Mouse (Mus musculus): ENCODE data around the gene Zdhhc1. TPM values are rescaled to one million over a fixed set of nuclear protein-coding genes. Genes with fewer than 3 reads are reported as not detected.

Zdhhc1 gene
- polyA plus RNA-seq, 1 experiment from 2014 or later: 30.1 TPM

DNA sequence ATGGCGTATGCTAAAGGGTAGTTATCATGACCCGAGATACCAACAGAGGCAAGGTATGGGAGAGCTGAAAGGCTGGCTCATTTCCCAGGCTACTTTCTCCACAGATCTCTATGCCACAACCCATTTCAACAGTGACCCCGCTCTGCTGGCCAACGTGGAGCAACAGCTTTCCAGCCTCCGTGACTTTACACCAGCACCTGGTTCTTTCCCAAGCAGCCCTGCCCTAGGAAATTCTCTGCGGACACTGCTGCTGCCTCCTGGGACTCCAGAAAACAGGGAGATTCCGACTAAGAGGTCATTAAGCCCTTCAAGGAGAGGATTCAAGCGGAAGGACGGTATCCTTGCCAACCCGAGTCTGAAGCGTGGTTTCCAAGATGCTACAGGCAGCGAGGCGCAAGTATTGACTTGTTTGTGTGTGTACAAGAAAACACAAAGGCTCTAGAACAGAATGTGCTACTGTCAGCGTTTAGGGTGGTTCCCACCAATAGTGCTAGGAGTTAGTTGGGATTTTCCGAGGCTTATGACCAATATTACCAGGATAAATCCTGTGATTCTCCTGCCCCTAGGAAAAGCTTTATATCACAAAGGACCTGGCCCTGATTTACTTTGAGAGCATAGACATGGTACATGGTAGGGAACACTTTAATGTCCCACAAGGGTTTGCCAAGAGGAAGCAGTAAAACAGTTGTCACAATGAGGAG is 44.6 kb downstream of the Zdhhc1 start:
- Histone ChIP-seq H3K4me3 (ENCODE audit: low read depth, low read length) (no peak overlapping the region), H3K4me1 (ENCODE audit: control insufficient read depth, insufficient read depth, low read length) (no peaks in the 10 kb centered on the region), H3K9me3 (ENCODE audit: control insufficient read depth, low read length) (no peaks in the 10 kb centered on the region), H3K9ac (ENCODE audit: low read depth, low read length) (no peak overlapping the region), H3K27me3 (replicated peaks; ENCODE audit: control insufficient read depth, insufficient read depth, low read length) (no peaks in the 10 kb centered on the region; the same call in 1 of the 2 replicates), H3K4me2 (ENCODE audit: low read depth, low read length) (no peak overlapping the region), H3K27ac (replicated peaks; ENCODE audit: low read depth, low read length) (no peak overlapping the region), H3K36me3 (ENCODE audit: control insufficient read depth, insufficient read depth, low read length) (no peaks in the 10 kb centered on the region)
- WGBS: 67% methylated on average over 15 of the region's 15 CpGs
- no peak for DNase-seq (ENCODE audit: low spot score)
- ATAC-seq (ENCODE audit: low read depth): no peak; the same call in 1 of the 2 replicates

GRCm38 (mm10) chr8:105450977-105451376 is 45.7 kb downstream of the Zdhhc1 start:
- Histone ChIP-seq H3K27ac (replicated peaks; ENCODE audit: low read depth, low read length) (no peak overlapping the region), H3K27me3 (replicated peaks; ENCODE audit: control insufficient read depth, insufficient read depth, low read length) (no peaks in the 10 kb centered on the region; the same call in 1 of the 2 replicates), H3K4me1 (ENCODE audit: control insufficient read depth, insufficient read depth, low read length) (0 out of 2 replicates have a peak, but pooled peaks cover 3% of the 10 kb centered on the region), H3K36me3 (ENCODE audit: control insufficient read depth, insufficient read depth, low read length) (no peaks in the 10 kb centered on the region), H3K9me3 (ENCODE audit: control insufficient read depth, low read length) (no peaks in the 10 kb centered on the region), H3K4me2 (ENCODE audit: low read depth, low read length) (no peak overlapping the region), H3K9ac (ENCODE audit: low read depth, low read length) (no peak overlapping the region), H3K4me3 (ENCODE audit: low read depth, low read length) (no peak overlapping the region)
- ATAC-seq (ENCODE audit: low read depth): no peak
- DNase-seq (ENCODE audit: low spot score): no peak
- 47% methylated on average over 1 of the region's 1 CpGs for WGBS

DNA sequence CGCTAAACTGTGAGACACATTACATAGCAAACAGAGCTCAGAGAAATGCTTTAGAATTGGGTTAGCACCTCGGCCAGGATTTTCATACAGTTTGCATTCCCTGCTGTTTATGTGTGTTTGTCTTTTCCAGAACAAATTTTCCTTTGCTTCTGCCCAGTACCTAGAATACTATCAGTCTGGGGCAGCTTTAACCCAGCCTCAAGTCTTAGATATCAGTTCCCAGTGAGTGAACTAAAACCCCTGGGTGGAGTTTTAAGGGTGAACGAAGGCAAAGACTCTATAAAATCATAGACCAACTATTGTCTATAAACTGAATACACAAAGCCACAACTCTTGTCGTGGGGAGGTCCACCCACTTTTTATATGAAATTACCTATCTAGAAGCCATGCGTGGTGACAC is 48.1 kb downstream of the Zdhhc1 start:
- H3K27me3 ChIP-seq (replicated peaks; ENCODE audit: control insufficient read depth, insufficient read depth, low read length): no peaks in the 10 kb centered on the region; the same call in 1 of the 2 replicates
- no peak for DNase-seq (ENCODE audit: low spot score)
- H3K4me2 ChIP-seq (ENCODE audit: low read depth, low read length): no peak overlapping the region
- no peak overlapping the region for H3K4me3 ChIP-seq (ENCODE audit: low read depth, low read length)
- no peak overlapping the region for H3K27ac ChIP-seq (replicated peaks; ENCODE audit: low read depth, low read length)
- no peak overlapping the region for H3K9ac ChIP-seq (ENCODE audit: low read depth, low read length)
- WGBS: 83% methylated on average over 5 of the region's 5 CpGs
- no peaks in the 10 kb centered on the region for H3K9me3 ChIP-seq (ENCODE audit: control insufficient read depth, low read length)
- no peak for ATAC-seq (ENCODE audit: low read depth)
- H3K36me3 ChIP-seq (ENCODE audit: control insufficient read depth, insufficient read depth, low read length): no peaks in the 10 kb centered on the region
- 0 out of 2 replicates have a peak, but pooled peaks cover 3% of the 10 kb centered on the region for H3K4me1 ChIP-seq (ENCODE audit: control insufficient read depth, insufficient read depth, low read length)

DNA sequence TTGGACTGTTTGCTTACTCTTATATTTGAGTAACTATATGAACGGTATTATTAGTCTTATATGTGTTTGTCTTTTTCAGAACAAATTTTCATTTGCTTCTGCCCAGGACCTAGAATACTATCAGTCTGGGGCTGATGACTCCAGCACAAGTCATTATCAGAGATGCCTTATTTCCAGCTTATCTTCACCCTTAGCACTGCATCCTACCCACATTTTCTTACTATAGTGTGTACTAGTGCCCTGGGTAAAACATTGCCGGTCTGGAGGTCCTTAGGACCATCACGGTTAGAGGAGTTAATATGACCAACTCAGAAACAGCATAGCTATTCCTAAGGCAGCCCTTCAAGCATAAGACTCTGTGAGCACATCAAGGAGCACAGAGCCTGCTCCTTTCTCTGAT is 48.5 kb downstream of the Zdhhc1 start:
- Histone ChIP-seq H3K4me3 (ENCODE audit: low read depth, low read length) (no peak overlapping the region), H3K36me3 (ENCODE audit: control insufficient read depth, insufficient read depth, low read length) (no peaks in the 10 kb centered on the region), H3K27me3 (replicated peaks; ENCODE audit: control insufficient read depth, insufficient read depth, low read length) (no peaks in the 10 kb centered on the region; the same call in 1 of the 2 replicates), H3K4me2 (ENCODE audit: low read depth, low read length) (no peak overlapping the region), H3K27ac (replicated peaks; ENCODE audit: low read depth, low read length) (no peak overlapping the region), H3K9me3 (ENCODE audit: control insufficient read depth, low read length) (no peaks in the 10 kb centered on the region), H3K4me1 (ENCODE audit: control insufficient read depth, insufficient read depth, low read length) (0 out of 2 replicates have a peak, but pooled peaks cover 3% of the 10 kb centered on the region), H3K9ac (ENCODE audit: low read depth, low read length) (no peak overlapping the region)
- ATAC-seq (ENCODE audit: low read depth) (no peak), DNase-seq (ENCODE audit: low spot score) (no peak)
- 92% methylated on average over 3 of the region's 3 CpGs for WGBS

DNA sequence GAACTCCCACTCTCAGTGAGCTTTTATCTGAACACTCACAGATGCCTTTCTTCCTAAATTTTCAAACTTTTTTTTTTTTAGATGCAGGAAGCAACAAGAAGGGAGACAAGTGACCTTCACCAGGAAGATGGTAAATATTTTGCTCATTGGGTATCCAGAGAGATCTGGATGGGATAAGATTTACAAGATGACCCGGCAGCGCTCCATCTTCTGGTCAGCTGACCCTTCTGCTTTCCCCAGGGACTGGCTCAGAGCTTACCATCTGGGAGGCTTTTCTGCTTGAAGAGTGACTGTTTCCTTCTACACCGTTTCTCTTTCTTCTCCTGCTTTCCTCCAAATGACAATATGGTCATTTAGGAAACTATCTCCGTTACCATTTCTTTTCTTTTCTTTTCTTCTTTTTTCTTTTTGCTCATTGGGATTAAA is 50.6 kb downstream of the Zdhhc1 start:
- Histone ChIP-seq H3K36me3 (ENCODE audit: control insufficient read depth, insufficient read depth, low read length) (no peaks in the 10 kb centered on the region), H3K4me3 (ENCODE audit: low read depth, low read length) (no peak overlapping the region), H3K9ac (ENCODE audit: low read depth, low read length) (no peak overlapping the region), H3K9me3 (ENCODE audit: control insufficient read depth, low read length) (no peaks in the 10 kb centered on the region), H3K4me1 (ENCODE audit: control insufficient read depth, insufficient read depth, low read length) (0 out of 2 replicates have a peak, but pooled peaks cover 3% of the 10 kb centered on the region), H3K27me3 (replicated peaks; ENCODE audit: control insufficient read depth, insufficient read depth, low read length) (no peaks in the 10 kb centered on the region), H3K27ac (replicated peaks; ENCODE audit: low read depth, low read length) (no peak overlapping the region), H3K4me2 (ENCODE audit: low read depth, low read length) (0 out of 2 replicates have a peak overlapping the region, but pooled peaks have one; percentile 12)
- ATAC-seq (ENCODE audit: low read depth): no peak
- DNase-seq (ENCODE audit: low spot score): no peak
- 23% methylated on average over 4 of the region's 4 CpGs for WGBS

GRCm38 (mm10) chr8:105445296-105446126 is 51.2 kb downstream of the Zdhhc1 start:
- 38% methylated on average over 11 of the region's 11 CpGs for WGBS
- peak; percentile 59 for DNase-seq (ENCODE audit: low spot score)
- 0 out of 2 replicates have a peak, but pooled peaks cover 3% of the 10 kb centered on the region for H3K4me1 ChIP-seq (ENCODE audit: control insufficient read depth, insufficient read depth, low read length)
- H3K9ac ChIP-seq (ENCODE audit: low read depth, low read length): no peak overlapping the region
- ATAC-seq (ENCODE audit: low read depth): peak; percentile 71; the same call in 1 of the 2 replicates
- no peak overlapping the region for H3K27ac ChIP-seq (replicated peaks; ENCODE audit: low read depth, low read length)
- H3K36me3 ChIP-seq (ENCODE audit: control insufficient read depth, insufficient read depth, low read length): no peaks in the 10 kb centered on the region
- no peaks in the 10 kb centered on the region for H3K9me3 ChIP-seq (ENCODE audit: control insufficient read depth, low read length)
- H3K4me2 ChIP-seq (ENCODE audit: low read depth, low read length): 0 out of 2 replicates have a peak overlapping the region, but pooled peaks have one; percentile 12
- no peak overlapping the region for H3K4me3 ChIP-seq (ENCODE audit: low read depth, low read length)
- H3K27me3 ChIP-seq (replicated peaks; ENCODE audit: control insufficient read depth, insufficient read depth, low read length): no peaks in the 10 kb centered on the region

GRCm38 (mm10) chr8:105442661-105443060 is 54.0 kb downstream of the Zdhhc1 start:
- ATAC-seq (ENCODE audit: low read depth) (no peak), DNase-seq (ENCODE audit: low spot score) (no peak)
- Histone ChIP-seq H3K36me3 (ENCODE audit: control insufficient read depth, insufficient read depth, low read length) (no peaks in the 10 kb centered on the region), H3K4me3 (ENCODE audit: low read depth, low read length) (no peak overlapping the region), H3K27me3 (replicated peaks; ENCODE audit: control insufficient read depth, insufficient read depth, low read length) (no peaks in the 10 kb centered on the region), H3K27ac (replicated peaks; ENCODE audit: low read depth, low read length) (no peak overlapping the region), H3K4me1 (ENCODE audit: control insufficient read depth, insufficient read depth, low read length) (0 out of 2 replicates have a peak, but pooled peaks cover 3% of the 10 kb centered on the region), H3K4me2 (ENCODE audit: low read depth, low read length) (no peak overlapping the region), H3K9me3 (ENCODE audit: control insufficient read depth, low read length) (no peaks in the 10 kb centered on the region), H3K9ac (ENCODE audit: low read depth, low read length) (no peak overlapping the region)
- 93% methylated on average over 5 of the region's 5 CpGs for WGBS

DNA sequence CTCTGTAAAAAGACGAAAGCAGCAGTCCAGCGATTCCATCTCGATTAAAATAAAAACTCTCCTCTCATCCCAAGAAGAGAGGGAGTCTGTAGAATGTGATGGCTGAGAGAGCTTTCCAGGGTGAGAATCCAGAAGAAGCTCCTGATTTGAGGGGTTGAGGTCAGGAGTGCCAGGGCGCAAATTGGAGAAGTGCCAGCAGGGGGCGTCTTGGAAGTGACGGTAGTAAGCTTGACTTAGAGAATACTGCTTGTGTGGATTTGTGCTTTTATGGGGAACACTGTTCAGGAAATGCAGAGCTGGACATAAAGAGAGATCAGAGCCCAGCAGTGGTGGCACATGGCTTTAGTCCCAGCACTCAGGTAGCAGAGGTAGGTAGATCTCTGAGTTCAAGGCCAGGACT is 55.3 kb downstream of the Zdhhc1 start:
- ATAC-seq (ENCODE audit: low read depth) (no peak), DNase-seq (ENCODE audit: low spot score) (no peak)
- no peaks in the 10 kb centered on the region for H3K27me3 ChIP-seq (replicated peaks; ENCODE audit: control insufficient read depth, insufficient read depth, low read length)
- no peaks in the 10 kb centered on the region for H3K9me3 ChIP-seq (ENCODE audit: control insufficient read depth, low read length)
- no peak overlapping the region for H3K4me3 ChIP-seq (ENCODE audit: low read depth, low read length)
- no peak overlapping the region for H3K27ac ChIP-seq (replicated peaks; ENCODE audit: low read depth, low read length)
- H3K4me1 ChIP-seq (ENCODE audit: control insufficient read depth, insufficient read depth, low read length): 0 out of 2 replicates have a peak, but pooled peaks cover 3% of the 10 kb centered on the region
- H3K9ac ChIP-seq (ENCODE audit: low read depth, low read length): no peak overlapping the region
- H3K4me2 ChIP-seq (ENCODE audit: low read depth, low read length): no peak overlapping the region
- H3K36me3 ChIP-seq (ENCODE audit: control insufficient read depth, insufficient read depth, low read length): no peaks in the 10 kb centered on the region
- WGBS: 8% methylated on average over 6 of the region's 6 CpGs
